Mouse (Mus musculus) splenic B cell, adult 2 months (primary cell): ENCODE data around the gene Riox2.

Experiments
- DNase-seq: peaks from one replicate; pipeline ENCODE4 v3.0.0-alpha.2; 2011; ENCODE audit warnings: low read depth, low spot score
- H3K27me3 ChIP-seq: 2 replicates; pipeline ENCODE4 v1.6.1; 2012; ENCODE audit warnings: mild to moderate bottlenecking, low read length, moderate library complexity, mixed read lengths; ENCODE audit not compliant: control insufficient read depth, poor library complexity, insufficient read depth, severe bottlenecking
- H3K36me3 ChIP-seq: 2 replicates; pipeline ENCODE4 v1.6.1; 2012; ENCODE audit warnings: mild to moderate bottlenecking, low read length, moderate library complexity, mixed read lengths; ENCODE audit not compliant: control insufficient read depth, poor library complexity, insufficient read depth, severe bottlenecking

Gene Riox2

DNA sequence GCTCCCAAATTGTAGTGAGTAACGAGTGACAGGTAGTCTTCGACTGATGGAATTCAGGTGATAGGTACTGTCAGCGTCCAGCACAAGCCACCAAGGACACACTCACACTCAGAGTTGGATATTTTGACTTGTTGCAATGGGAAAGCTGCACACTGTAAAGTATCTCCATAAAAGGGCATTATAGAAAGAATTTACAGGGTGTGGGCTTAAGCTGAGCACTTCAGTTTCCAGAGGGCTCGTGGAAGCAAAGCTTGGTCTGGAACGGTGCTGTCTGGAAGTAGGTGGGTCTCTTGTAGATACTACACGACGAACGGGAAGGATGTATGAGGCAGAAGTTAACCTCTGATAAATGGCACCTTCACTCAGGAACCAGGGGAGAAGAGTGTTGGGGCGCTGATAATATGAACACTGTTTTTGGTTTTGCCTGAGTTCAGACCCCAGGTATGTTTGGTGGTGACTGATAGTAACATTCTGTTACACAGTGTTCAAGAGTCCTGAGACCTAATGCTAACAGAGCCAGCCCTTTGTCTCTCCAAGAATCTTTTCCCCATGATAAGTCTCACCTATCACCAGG is 16.5 kb downstream of the Riox2 start:
- no peaks in the 10 kb centered on the region for H3K27me3 ChIP-seq
- peaks cover 25% of the 10 kb centered on the region for H3K36me3 ChIP-seq
- DNase-seq: no peak

GRCm38 (mm10) chr16:59493199-59493598 is 21.6 kb downstream of the Riox2 start:
- DNase-seq: no peak
- H3K27me3 ChIP-seq: no peaks in the 10 kb centered on the region
- peaks cover 14% of the 10 kb centered on the region for H3K36me3 ChIP-seq

- Histone ChIP-seq H3K27me3 (no peaks in the 10 kb centered on the region), H3K36me3 (0 out of 2 replicates have a peak, but pooled peaks cover 6% of the 10 kb centered on the region)
- no peak for DNase-seq
Measured at GRCm38 (mm10) chr16:59497947-59498346, 26.4 kb downstream of the Riox2 start.

DNA sequence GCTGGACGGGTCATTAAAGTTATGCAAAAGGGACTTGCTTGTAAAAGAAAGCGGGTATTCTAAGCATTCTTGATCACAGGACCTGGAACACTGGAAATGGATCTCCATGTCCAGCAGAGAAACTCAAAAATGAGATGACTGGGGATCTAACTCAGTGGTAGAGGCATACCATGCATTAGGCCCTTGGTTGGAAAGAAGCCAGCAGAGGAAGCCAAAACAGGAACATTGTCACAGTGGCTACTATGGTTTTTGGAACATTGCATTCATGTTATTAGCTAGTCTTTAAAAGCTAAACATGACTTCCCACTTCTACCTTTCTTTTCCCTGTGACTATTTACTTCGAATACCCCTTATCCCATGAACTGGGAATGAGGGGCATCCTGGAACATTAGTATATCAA is 27.6 kb downstream of the Riox2 start:
- DNase-seq: no peak
- Histone ChIP-seq H3K36me3 (0 out of 2 replicates have a peak, but pooled peaks cover 3% of the 10 kb centered on the region), H3K27me3 (no peaks in the 10 kb centered on the region)

DNA sequence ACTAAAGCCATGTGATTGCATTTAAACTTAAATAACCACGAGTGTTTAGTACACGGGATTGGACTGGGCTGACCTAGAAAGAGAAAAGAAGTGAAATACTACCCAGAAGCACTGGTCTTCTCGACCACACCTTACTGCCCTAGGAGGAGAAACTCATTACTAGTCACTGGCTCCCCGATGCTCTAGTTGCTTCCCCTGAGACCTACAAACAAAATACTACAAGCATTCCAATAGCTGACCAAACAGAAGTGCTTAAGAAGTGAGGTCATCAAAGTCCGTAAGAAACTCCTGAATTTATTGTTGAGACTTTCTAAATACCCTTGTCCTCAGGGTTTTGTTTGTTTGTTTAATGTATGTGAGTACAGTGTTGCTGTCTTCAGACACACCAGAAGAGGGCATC is 38.3 kb downstream of the Riox2 start:
- Histone ChIP-seq H3K27me3 (no peaks in the 10 kb centered on the region), H3K36me3 (no peaks in the 10 kb centered on the region; the same call in 1 of the 2 replicates)
- DNase-seq: no peak

- no peaks in the 10 kb centered on the region for H3K27me3 ChIP-seq
- no peaks in the 10 kb centered on the region; the same call in 1 of the 2 replicates for H3K36me3 ChIP-seq
- no peak for DNase-seq
Measured at GRCm38 (mm10) chr16:59515169-59515568, 43.6 kb downstream of the Riox2 start.

DNA sequence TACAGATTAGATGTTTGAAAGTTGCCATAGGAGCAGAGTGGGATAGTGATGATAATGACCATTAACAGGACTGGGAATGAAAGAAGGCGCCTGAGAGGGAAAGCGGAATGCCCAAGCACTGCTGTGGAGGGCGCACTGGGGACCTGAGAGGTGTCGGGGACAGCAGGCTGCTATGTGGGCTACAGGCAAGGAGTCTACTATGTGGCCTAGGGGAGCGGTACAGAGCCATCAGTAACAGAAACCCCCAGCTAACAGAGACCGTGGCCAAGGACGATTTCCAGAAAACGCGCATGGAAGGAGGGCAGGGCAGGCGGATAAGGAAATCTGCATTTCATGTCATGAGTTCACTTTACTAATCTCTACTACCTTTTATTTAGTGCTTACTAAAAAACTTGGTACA is 45.4 kb downstream of the Riox2 start:
- Histone ChIP-seq H3K36me3 (no peaks in the 10 kb centered on the region), H3K27me3 (no peaks in the 10 kb centered on the region)

DNA sequence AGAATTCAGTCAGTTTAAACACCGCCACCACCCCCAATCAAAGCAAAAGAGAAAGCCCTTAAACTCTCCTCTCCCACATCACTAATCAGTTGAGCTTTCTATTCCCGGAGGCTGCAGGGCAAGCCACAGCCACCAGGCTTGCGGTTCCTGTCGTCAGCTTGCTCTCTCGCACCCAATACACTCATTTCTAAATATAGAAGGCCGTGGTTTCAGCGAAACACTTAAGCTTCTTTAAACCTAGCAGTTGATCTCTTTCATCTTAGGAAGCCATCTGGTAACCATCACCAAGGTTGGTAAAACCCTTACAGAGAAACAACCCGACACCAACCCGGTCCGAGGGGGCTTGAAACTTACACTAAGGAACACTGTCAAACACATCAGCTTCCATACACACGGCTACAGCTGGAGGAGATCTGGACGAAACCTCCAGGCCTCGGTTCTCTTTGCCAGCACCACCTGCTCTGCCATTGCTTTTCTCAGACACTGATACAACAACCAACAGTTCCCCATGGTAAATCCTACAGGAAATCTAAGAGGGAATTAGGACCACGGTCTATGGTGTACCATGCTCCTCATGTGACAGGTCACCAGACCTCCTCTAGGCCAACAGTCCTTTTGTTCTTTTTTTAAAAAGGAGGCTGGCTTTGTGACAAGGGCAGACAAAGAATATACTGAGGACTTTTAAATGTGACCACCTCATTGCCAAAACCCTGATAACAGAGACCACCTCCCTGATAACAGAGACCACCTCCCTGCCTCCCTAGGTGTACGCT is 46.1 kb downstream of the Riox2 start:
- peak; percentile 57 for DNase-seq
- Histone ChIP-seq H3K36me3 (no peaks in the 10 kb centered on the region), H3K27me3 (no peaks in the 10 kb centered on the region)

More for the DNA sequence above, 45.4 kb downstream of the Riox2 start:
- no peak for DNase-seq

DNA sequence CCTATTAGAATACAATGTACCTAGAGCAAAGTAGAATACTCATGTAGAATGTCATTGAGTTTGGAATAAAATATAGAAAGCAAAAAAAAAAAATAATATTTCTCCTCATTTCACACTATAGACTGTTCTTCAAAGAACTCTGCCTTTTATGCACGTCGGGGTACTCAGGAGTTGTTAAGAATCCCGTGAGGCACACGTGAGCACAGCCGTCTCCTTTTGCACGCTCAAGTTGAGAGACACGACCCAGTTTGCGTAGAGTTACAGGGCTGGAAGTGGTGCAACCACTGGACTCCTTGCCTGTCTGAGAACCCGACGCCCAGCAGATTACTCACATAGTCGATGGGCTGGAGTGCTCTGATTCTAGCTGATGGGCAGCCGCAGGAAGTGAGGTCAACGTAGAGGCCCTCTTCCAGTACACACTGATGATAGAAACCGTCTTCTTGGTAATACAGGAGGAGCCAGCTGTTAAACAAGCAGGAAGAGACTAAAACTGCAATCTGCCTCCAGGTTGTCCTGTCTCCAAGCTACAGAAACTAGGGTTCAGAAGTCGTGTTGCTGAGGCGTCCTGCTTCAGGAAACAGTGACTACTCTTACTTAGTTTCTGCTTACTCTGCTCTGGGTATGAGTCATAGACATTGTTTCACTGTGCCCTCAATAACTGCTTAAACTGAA is 50.3 kb downstream of the Riox2 start:
- no peak for DNase-seq
- H3K36me3 ChIP-seq: no peaks in the 10 kb centered on the region

DNA sequence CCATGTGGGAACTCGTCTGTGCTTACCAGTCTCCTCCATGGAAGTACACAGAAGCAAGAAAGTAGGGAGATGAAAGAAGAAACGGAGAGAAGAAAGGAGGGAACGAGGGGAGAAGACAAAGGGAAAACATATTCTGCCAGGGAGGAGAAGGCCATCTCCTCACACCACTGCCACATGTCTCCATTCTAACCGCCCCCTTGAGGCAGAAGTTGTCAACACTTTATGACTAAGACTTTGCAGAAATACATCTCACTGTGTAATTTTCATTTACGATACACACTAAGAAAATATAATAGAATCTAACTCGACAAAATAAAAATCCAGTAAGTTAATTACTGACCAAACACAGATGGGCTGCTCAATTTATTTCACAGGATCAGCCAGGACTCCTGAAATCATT is 55.4 kb downstream of the Riox2 start:
- H3K27me3 ChIP-seq: no peaks in the 10 kb centered on the region

More for the DNA sequence above, 50.3 kb downstream of the Riox2 start:
- H3K27me3 ChIP-seq: no peaks in the 10 kb centered on the region

GRCm38 (mm10) chr16:59529570-59529969 is 58.0 kb downstream of the Riox2 start:
- no peaks in the 10 kb centered on the region for H3K36me3 ChIP-seq
- DNase-seq: no peak
- H3K27me3 ChIP-seq: no peaks in the 10 kb centered on the region

More for the DNA sequence above, 55.4 kb downstream of the Riox2 start:
- DNase-seq: no peak
- no peaks in the 10 kb centered on the region for H3K36me3 ChIP-seq

GRCm38 (mm10) chr16:59531243-59531642 is 59.7 kb downstream of the Riox2 start:
- Histone ChIP-seq H3K27me3 (no peaks in the 10 kb centered on the region), H3K36me3 (no peaks in the 10 kb centered on the region)
- no peak for DNase-seq

DNA sequence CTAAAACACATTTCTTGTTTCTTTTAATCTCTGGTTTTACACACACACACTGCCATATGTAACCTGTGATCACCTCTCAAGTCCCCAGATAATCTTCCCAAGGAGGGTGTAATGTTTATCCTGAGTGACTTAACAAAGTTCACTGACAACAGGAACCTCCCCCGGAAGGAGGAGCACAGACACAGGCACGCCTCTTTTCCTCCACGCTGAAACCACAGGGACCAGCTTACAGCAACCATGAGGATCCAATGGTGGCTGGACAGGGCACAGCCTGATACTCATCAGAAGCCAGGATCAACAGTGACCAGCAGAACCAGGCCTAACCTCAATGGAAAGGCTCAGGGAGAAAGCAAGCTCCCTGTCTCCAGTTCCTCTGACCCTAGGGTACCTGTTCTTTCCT is 61.0 kb downstream of the Riox2 start:
- Histone ChIP-seq H3K27me3 (no peaks in the 10 kb centered on the region), H3K36me3 (no peaks in the 10 kb centered on the region)
- no peak for DNase-seq

- no peaks in the 10 kb centered on the region for H3K27me3 ChIP-seq
- DNase-seq: no peak
- H3K36me3 ChIP-seq: no peaks in the 10 kb centered on the region
Measured at GRCm38 (mm10) chr16:59534349-59534748, 62.8 kb downstream of the Riox2 start.

- DNase-seq: no peak
- no peaks in the 10 kb centered on the region for H3K27me3 ChIP-seq
- no peaks in the 10 kb centered on the region for H3K36me3 ChIP-seq
Measured at GRCm38 (mm10) chr16:59535673-59536072, 64.1 kb downstream of the Riox2 start.
